Mouse (Mus musculus) ES-CJ7 (cell line): ENCODE results near the gene Fbxo10.
"Not testable (repeated sequence)": the region's sequence is repeated elsewhere in the genome, so short reads cannot be mapped to it uniquely, and the experiment has no call there.

Source experiments
- DNase-seq: peaks from one replicate; pipeline ENCODE4 v3.0.0; 2011; ENCODE audit warnings: low read depth, low spot score

The Fbxo10 gene

DNA sequence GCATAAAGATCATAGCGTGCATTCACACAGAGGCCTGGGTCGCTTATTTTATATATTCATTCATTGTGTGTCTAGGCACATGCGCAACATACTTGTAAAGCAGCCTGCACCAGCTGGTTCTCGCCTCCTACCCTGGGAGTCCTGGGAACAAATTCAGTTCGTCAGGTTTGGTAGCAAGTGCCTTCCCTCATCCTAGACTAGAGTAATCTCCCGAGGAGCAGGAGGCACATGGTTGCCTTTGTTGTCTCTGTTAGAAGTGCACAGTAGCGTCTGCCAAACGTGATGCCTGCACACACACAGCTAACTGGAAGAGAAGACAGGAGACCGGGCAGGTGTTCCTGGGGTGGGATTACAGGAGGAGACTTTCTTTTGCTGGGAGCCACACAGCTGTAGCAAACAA lies 36.4 kb downstream of the Fbxo10 start:
- no peak for DNase-seq

DNA sequence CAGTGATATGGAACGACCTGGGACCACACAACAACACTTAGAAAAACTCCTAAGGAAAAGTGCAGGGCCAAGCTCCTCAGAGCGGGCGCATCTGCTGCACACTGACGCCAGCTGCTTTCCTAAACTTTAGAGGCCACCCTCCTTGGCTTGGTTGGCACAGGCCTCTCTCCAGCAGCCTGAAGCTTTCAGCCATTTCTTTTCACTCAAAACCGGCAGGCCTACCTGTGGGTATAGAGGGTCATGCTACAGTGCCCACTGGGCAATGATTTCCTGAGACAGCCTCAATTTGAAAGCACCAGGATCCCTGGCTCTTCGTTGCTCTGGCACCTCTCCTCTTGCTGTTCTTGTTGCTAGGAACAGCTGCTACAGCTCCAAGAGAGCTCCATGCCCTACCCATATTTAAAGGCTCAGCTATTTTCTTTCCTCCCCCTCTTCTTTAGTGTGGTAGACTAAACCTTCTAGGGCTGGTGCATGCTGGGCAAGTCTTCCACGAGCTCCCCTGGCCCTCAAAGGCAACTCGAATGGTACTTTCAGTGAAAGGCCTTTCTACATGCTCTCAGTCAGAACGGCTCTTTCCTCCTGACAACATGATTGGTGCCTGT lies 37.0 kb downstream of the Fbxo10 start:
- no peak for DNase-seq

DNA sequence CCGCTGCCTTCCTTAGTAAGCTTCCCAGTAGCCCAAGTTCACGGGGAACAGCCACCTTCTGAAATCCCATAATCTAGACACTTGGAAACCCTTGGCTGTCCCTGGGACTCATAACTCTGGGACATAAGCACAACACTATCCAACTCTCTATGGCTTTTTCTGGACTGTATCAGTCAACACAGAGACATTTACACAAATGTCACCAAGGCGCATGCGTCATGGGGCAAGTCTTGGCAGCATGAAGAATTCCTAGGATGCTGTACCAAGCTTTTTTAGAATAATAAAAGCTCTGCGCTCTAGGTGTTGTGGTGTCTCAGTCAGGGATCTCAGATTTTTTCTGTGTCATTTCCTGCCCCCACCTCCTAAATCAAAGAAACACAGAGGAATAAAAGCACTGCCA lies 37.7 kb downstream of the Fbxo10 start:
- no peak for DNase-seq

- DNase-seq, result no peak
Observed at GRCm38 (mm10) chr4:45040795-45041194, 43.6 kb downstream of the Fbxo10 start.

DNA sequence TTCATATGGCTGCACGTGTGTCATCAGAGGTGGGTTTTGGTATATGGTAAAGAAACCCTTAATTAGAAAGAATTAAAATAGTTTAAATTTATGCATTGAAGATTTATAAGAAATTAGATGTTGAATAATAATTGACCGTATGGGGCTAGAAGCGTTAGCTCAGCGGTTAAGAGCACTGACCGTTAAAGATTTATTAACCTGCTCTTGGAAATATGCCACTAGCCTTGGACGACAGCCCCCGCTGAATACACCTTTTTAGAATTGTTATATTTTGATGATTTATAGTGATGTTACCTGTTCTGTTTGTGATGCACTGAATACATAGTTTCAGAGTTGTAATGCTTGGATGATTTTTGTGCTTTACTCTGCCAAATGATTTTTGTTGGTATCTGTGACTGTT lies 44.9 kb downstream of the Fbxo10 start:
- not testable (repeated sequence) for DNase-seq

GRCm38 (mm10) chr4:45038879-45039278 lies 45.5 kb downstream of the Fbxo10 start:
- DNase-seq, result peak; percentile 50

- DNase-seq, result no peak
Observed at GRCm38 (mm10) chr4:45037455-45038410, 46.7 kb downstream of the Fbxo10 start.

- no peak for DNase-seq
Observed at GRCm38 (mm10) chr4:45036571-45036970, 47.8 kb downstream of the Fbxo10 start.

DNA sequence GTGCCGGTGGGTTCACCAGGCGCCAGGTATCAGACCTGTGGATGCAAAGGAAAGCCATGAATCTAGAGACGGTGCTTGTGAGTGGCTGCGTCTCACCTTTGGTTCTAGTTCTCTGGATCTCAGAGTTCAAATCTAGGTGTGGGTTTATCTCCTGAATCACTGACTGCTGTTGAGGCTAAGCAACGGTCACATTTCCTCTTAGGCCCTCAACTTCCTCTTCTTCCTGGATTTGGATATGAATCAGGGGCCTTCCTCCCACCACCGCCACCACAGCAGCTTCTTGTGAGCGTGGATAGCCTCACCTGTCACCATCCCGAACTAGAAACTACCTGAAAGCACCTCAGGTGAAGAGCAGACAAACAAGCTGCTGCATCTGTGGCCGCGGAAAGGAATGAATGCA lies 48.4 kb downstream of the Fbxo10 start:
- DNase-seq, result no peak

DNA sequence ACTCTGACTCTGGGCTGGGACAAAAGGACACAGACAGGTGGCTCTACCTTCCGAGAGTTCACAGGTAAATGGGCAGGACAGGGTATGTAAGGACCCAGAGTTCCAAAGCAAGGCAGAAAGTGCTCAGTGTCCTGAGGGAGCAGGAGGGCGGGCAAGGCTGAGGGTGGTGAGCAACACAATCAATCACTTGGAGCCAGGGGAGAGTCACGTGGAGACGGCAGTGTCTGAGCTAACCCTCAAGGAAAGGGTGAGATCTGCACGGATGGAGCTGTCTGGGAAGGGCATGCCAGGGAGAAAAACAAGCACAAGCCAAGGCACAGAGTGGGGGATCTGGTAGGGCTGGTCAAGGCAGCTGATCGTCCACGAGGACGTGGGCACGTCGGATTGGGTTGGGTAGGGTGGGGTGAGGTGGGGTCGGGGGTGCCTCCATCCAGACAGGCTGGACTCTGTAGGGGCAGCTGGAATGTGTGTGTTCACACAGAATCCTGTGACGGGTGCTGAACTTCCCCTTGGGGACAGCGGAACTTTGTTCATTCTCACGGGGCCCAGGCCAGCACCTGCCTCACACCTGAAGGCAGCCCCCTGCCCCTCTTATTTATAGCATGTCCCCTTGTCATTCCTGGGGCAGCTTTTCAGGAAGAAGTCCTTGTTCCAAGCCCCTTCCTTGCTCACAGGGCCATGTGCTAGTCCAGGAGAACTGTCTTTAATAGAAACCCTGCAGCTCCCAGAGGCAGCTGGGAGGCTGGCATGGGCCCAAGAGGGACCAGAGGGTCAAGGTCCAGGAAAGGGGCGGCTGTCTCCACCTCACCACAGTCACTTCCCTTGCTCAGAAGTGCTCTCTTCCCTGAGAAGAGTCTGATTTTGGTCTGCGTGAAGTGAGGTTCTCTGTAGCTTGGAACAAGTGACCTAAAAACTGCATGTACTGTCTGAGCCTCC lies 49.4 kb downstream of the Fbxo10 start:
- no peak for DNase-seq

GRCm38 (mm10) chr4:45032586-45032985 lies 51.8 kb downstream of the Fbxo10 start:
- DNase-seq, result no peak

DNA sequence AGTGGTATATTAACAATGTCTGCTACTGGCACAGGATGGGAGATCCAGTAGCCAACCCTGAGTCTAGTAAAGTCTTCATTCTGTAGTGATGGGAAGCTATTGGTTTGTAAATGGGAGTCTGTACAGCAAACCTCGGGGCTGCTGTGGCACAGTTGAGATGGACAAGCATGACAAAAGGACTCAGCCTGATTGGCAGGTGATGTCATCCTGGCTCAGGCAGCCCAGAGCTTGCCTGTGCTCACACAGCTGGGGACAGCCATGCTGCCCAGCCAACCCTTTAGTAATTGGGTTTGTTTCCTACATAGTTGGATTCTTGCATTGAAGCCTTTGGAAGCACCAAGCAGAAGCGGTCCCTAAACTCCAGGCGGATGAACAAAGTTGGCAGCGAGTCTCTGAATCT lies 57.9 kb downstream of the Fbxo10 start:
- peak; percentile 27 for DNase-seq

DNA sequence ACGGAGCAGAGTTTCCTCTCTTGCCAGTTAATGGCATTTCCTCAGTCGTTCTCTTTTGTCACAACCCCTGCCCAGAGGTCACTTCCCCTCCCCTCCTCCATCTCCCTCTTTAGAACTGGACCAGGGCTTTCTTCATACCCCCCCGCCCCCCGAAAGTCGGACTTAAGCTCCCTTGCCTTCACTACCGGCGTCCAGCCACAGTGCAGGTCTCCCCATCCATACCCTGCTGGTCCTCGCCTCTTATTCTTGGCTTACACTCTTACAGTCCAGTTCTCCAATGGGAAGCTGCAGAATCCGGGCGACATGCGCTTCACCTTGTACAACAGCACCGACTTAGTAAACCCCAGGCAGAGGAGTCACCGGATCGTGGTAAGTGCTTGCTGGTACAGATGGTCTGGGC lies 65.4 kb downstream of the Fbxo10 start:
- no peak for DNase-seq

- peak; percentile 98 for DNase-seq
Observed at GRCm38 (mm10) chr4:45018452-45018980, 65.9 kb downstream of the Fbxo10 start, which contains the start of gene Polr1e. Gene Polr1e (plus strand): TSS chr4:45018583.

GRCm38 (mm10) chr4:45015615-45016014 lies 68.8 kb downstream of the Fbxo10 start:
- DNase-seq, result peak; percentile 56

- DNase-seq, result peak; percentile 76
Observed at GRCm38 (mm10) chr4:45013537-45013936, 70.9 kb downstream of the Fbxo10 start.

- DNase-seq, result no peak
Observed at GRCm38 (mm10) chr4:45013031-45013431, 71.4 kb downstream of the Fbxo10 start.

GRCm38 (mm10) chr4:45012105-45012975 lies 72.1 kb downstream of the Fbxo10 start, which contains the start of gene Zbtb5:
Gene Zbtb5 (minus strand): TSS chr4:45012412.
- peak; percentile 100 for DNase-seq

- peak; percentile 54 for DNase-seq
Observed at GRCm38 (mm10) chr4:45011581-45012104, 72.8 kb downstream of the Fbxo10 start.

DNA sequence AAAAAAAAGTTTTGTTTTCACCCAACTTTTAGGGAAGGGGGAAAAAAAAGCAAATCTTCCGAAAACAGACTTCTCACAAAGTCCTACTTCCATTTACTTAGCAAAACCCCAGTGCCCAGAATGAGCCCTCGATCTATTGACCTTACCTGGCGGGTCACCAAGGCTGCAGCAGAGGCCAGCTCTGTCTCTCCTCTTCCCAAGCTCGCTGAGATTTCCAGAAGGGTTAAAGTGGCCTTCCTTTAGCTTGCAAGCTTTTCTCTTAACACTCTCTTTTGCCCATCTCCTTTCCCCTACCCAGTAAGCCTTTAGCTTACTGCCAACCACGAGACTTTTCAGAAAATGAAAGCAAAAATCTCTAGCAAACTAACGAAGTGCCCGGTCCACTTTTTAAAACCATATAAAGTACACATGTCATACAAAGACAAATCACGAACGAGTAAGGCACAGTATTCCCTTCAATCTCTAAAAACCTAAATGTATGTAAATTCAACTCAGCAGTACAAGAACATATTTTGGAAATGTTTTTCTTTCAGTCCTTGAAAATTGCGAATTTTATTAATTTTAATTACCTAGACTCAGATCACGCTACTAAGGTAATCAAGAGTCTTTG lies 73.5 kb downstream of the Fbxo10 start:
- no peak for DNase-seq
